Comparison of ENCODE assay signal across 8 mouse cellular contexts in genomic region chr4:148448853-148449245, GRCm38 (mm10). TPM values are rescaled to one million over a fixed set of nuclear protein-coding genes. Genes with fewer than 3 reads are reported as not detected.
DNase-seq lines count a peak whose midpoint lies in the region; ATAC-seq and TF ChIP-seq lines count a peak whose summit lies in the region.

No protein-coding gene starts in this region.

- H3K4me2 ChIP-seq in embryonic facial prominence, embryonic 11.5 days (ENCODE audit: low read depth, low read length): peak overlapping the region; percentile 74
- H3K4me2 ChIP-seq in intestine, embryonic 16.5 days (ENCODE audit: low read depth, low read length): peak overlapping the region; percentile 81
- H3K4me2 ChIP-seq in lung, embryonic 15.5 days: peak overlapping the region; percentile 68
- peak overlapping the region; percentile 80 for H3K4me2 ChIP-seq in stomach, postnatal 0 days (replicated peaks; ENCODE audit: low read depth)

- WGBS in kidney, adult 2 months: under 1% methylated on average over 15 of the region's 15 CpGs
- 0% methylated on average over 15 of the region's 15 CpGs for WGBS in embryonic facial prominence, embryonic 11.5 days
- under 1% methylated on average over 15 of the region's 15 CpGs for WGBS in intestine, embryonic 16.5 days
- WGBS in lung, embryonic 15.5 days: 1% methylated on average over 15 of the region's 15 CpGs
- WGBS in stomach, postnatal 0 days: under 1% methylated on average over 15 of the region's 15 CpGs

- no peaks in the 10 kb centered on the region for H3K27me3 ChIP-seq in kidney, adult 2 months (replicated peaks; ENCODE audit: control insufficient read depth, insufficient read depth, low read length)
- no peaks in the 10 kb centered on the region for H3K27me3 ChIP-seq in embryonic facial prominence, embryonic 11.5 days (ENCODE audit: control insufficient read depth, insufficient read depth, low read length)
- no peaks in the 10 kb centered on the region for H3K27me3 ChIP-seq in intestine, embryonic 16.5 days (replicated peaks; ENCODE audit: control insufficient read depth, insufficient read depth, low read length)
- H3K27me3 ChIP-seq in lung, embryonic 15.5 days: no peaks in the 10 kb centered on the region
- no peaks in the 10 kb centered on the region for H3K27me3 ChIP-seq in stomach, postnatal 0 days (ENCODE audit: control insufficient read depth, insufficient read depth, low read length)

- H3K9me3 ChIP-seq in embryonic facial prominence, embryonic 11.5 days (replicated peaks; ENCODE audit: control insufficient read depth, low read length): no peaks in the 10 kb centered on the region
- H3K9me3 ChIP-seq in intestine, embryonic 16.5 days (ENCODE audit: control insufficient read depth, low read length): no peaks in the 10 kb centered on the region
- H3K9me3 ChIP-seq in lung, embryonic 15.5 days: no peaks in the 10 kb centered on the region
- H3K9me3 ChIP-seq in stomach, postnatal 0 days (ENCODE audit: control insufficient read depth, low read length): no peaks in the 10 kb centered on the region

- no peak for TF ChIP-seq EP300 in stomach, postnatal 0 days (optimal IDR thresholded peaks at IDR 0.05)

- H3K36me3 ChIP-seq in kidney, adult 2 months (ENCODE audit: control insufficient read depth, insufficient read depth, low read length): peaks cover 6% of the 10 kb centered on the region; the same call in 1 of the 2 replicates
- peaks cover 5% of the 10 kb centered on the region; the same call in 1 of the 2 replicates for H3K36me3 ChIP-seq in embryonic facial prominence, embryonic 11.5 days (replicated peaks; ENCODE audit: control insufficient read depth, insufficient read depth, low read depth, low read length)
- H3K36me3 ChIP-seq in intestine, embryonic 16.5 days (ENCODE audit: control insufficient read depth, insufficient read depth, low read length): peaks cover 3% of the 10 kb centered on the region; the same call in 1 of the 2 replicates
- H3K36me3 ChIP-seq in lung, embryonic 15.5 days: peaks cover 15% of the 10 kb centered on the region
- H3K36me3 ChIP-seq in stomach, postnatal 0 days (ENCODE audit: control insufficient read depth, insufficient read depth, low read length): peaks cover 10% of the 10 kb centered on the region; the same call in 1 of the 2 replicates

- TF ChIP-seq CTCF in kidney, adult 2 months (conservative IDR thresholded peaks at IDR 0.05; ENCODE audit: insufficient read depth, insufficient read length, low read depth, low read length): no peak
- TF ChIP-seq CTCF in stomach, postnatal 0 days (IDR thresholded peaks at IDR 0.05; ENCODE audit: low read depth): no peak

- peak overlapping the region; percentile 49 for H3K27ac ChIP-seq in kidney, adult 2 months (ENCODE audit: insufficient read depth, low read depth, low read length)
- 0 out of 2 replicates have a peak overlapping the region, but pooled peaks have one; percentile 32 for H3K27ac ChIP-seq in embryonic facial prominence, embryonic 11.5 days (replicated peaks; ENCODE audit: low read depth, low read length)
- 0 out of 2 replicates have a peak overlapping the region, but pooled peaks have one; percentile 53 for H3K27ac ChIP-seq in intestine, embryonic 16.5 days (ENCODE audit: low read length)
- no peak overlapping the region for H3K27ac ChIP-seq in lung, embryonic 15.5 days
- H3K27ac ChIP-seq in stomach, postnatal 0 days (replicated peaks): peak overlapping the region; percentile 75

- TF ChIP-seq POLR2A in kidney, adult 2 months (IDR thresholded peaks at IDR 0.05; ENCODE audit: low read depth, low read length): no peak

- no peak for ATAC-seq in embryonic facial prominence, embryonic 11.5 days (replicated peaks; ENCODE audit: insufficient number of reproducible peaks, low FRiP score, low TSS enrichment, low read depth)
- no peak; the same call in 1 of the 2 replicates for ATAC-seq in intestine, embryonic 16.5 days
- ATAC-seq in lung, embryonic 15.5 days (ENCODE audit: borderline replicate concordance, extremely low read depth, low FRiP score, low TSS enrichment): peak; percentile 4; the same call in 1 of the 2 replicates
- ATAC-seq in stomach, postnatal 0 days (ENCODE audit: low FRiP score, low TSS enrichment): no peak

- H3K4me1 ChIP-seq in kidney, adult 2 months (ENCODE audit: control insufficient read depth, insufficient read depth, low read length): peaks cover 12% of the 10 kb centered on the region
- peaks cover 4% of the 10 kb centered on the region; the same call in 1 of the 2 replicates for H3K4me1 ChIP-seq in embryonic facial prominence, embryonic 11.5 days (ENCODE audit: control insufficient read depth, insufficient read depth, low read length)
- peaks cover 8% of the 10 kb centered on the region for H3K4me1 ChIP-seq in intestine, embryonic 16.5 days (ENCODE audit: control insufficient read depth, insufficient read depth, low read length)
- peaks cover 18% of the 10 kb centered on the region for H3K4me1 ChIP-seq in lung, embryonic 15.5 days
- H3K4me1 ChIP-seq in stomach, postnatal 0 days (replicated peaks; ENCODE audit: control insufficient read depth, insufficient read depth): peaks cover 7% of the 10 kb centered on the region

- peak overlapping the region; percentile 87 for H3K9ac ChIP-seq in embryonic facial prominence, embryonic 11.5 days (replicated peaks; ENCODE audit: low read length)
- H3K9ac ChIP-seq in intestine, embryonic 16.5 days (ENCODE audit: low read depth, low read length): peak overlapping the region; percentile 92
- peak overlapping the region; percentile 89 for H3K9ac ChIP-seq in lung, embryonic 15.5 days
- H3K9ac ChIP-seq in stomach, postnatal 0 days (ENCODE audit: low read length): peak overlapping the region; percentile 89

- H3K4me3 ChIP-seq in kidney, adult 2 months (ENCODE audit: insufficient read depth, low read depth, low read length): peak overlapping the region; percentile 72
- peak overlapping the region; percentile 94 for H3K4me3 ChIP-seq in embryonic facial prominence, embryonic 11.5 days (ENCODE audit: low read depth, low read length)
- H3K4me3 ChIP-seq in intestine, embryonic 16.5 days (ENCODE audit: low read length): peak overlapping the region; percentile 98
- peak overlapping the region; percentile 87 for H3K4me3 ChIP-seq in lung, embryonic 15.5 days
- H3K4me3 ChIP-seq in stomach, postnatal 0 days (ENCODE audit: low read depth, low read length): peak overlapping the region; percentile 92

- DNase-seq in kidney, adult 2 months: peak; percentile 59
- no peak for DNase-seq in kidney, postnatal 14 days
- peak; percentile 39 for DNase-seq in NIH3T3 (ENCODE audit: low read depth)
- DNase-seq in embryonic facial prominence, embryonic 11.5 days (ENCODE audit: low spot score): peak; percentile 14
- DNase-seq in stomach, postnatal 0 days (ENCODE audit: low spot score): no peak
- DNase-seq in thymus, postnatal 25 days: no peak

RNA-seq across cellular contexts. Expression of gene Mtor, which starts 0.4 kb away (rescaled TPM):
- polyA plus RNA-seq in kidney, adult 2 months (2012; rRNA removed): 39.8 and 50.1 TPM in 2 replicates
- polyA plus RNA-seq in embryonic facial prominence, embryonic 11.5 days (2014; fragmentation: Nextera tagmentation; extraction: Ambion mirVana): 22.5 and 23.9 TPM in 2 replicates
- polyA plus RNA-seq in intestine, embryonic 16.5 days (2015; fragmentation: Nextera tagmentation; extraction: Ambion mirVana): 9.2 and 10.9 TPM in 2 replicates
- polyA plus RNA-seq in lung, embryonic 15.5 days (2015; fragmentation: Nextera tagmentation; extraction: Ambion mirVana): 13.7 and 13.8 TPM in 2 replicates
- 14.7 and 15.4 TPM in 2 replicates for polyA plus RNA-seq in stomach, postnatal 0 days (2015; fragmentation: Nextera tagmentation; extraction: Ambion mirVana)

RNA-seq across cellular contexts. Expression of gene Ubiad1, which starts 4.3 kb away (rescaled TPM):
- polyA plus RNA-seq in kidney, adult 2 months (2012; rRNA removed): 50.8 and 61.6 TPM in 2 replicates
- 14.2 and 14.6 TPM in 2 replicates for polyA plus RNA-seq in embryonic facial prominence, embryonic 11.5 days (2014; fragmentation: Nextera tagmentation; extraction: Ambion mirVana)
- polyA plus RNA-seq in intestine, embryonic 16.5 days (2015; fragmentation: Nextera tagmentation; extraction: Ambion mirVana): 23.6 and 24.6 TPM in 2 replicates
- polyA plus RNA-seq in lung, embryonic 15.5 days (2015; fragmentation: Nextera tagmentation; extraction: Ambion mirVana): 22.4 and 25.5 TPM in 2 replicates
- 9.5 and 10.3 TPM in 2 replicates for polyA plus RNA-seq in stomach, postnatal 0 days (2015; fragmentation: Nextera tagmentation; extraction: Ambion mirVana)

RNA-seq across cellular contexts. Expression of gene Angptl7, which starts 51.4 kb away (rescaled TPM):
- 27.3 and 30.0 TPM in 2 replicates for polyA plus RNA-seq in kidney, adult 2 months (2012; rRNA removed)
- 0.21 and 0.25 TPM in 2 replicates for polyA plus RNA-seq in embryonic facial prominence, embryonic 11.5 days (2014; fragmentation: Nextera tagmentation; extraction: Ambion mirVana)
- 1.1 TPM in 2 replicates for polyA plus RNA-seq in intestine, embryonic 16.5 days (2015; fragmentation: Nextera tagmentation; extraction: Ambion mirVana)
- polyA plus RNA-seq in lung, embryonic 15.5 days (2015; fragmentation: Nextera tagmentation; extraction: Ambion mirVana): 1.8 and 3.7 TPM in 2 replicates
- polyA plus RNA-seq in stomach, postnatal 0 days (2015; fragmentation: Nextera tagmentation; extraction: Ambion mirVana): 1.2 and 1.3 TPM in 2 replicates

Comparison
In these comparisons a context has a peak if more than half of its experiments do, and no peak if none do; other contexts are left out.
1. DNase-seq: peak in kidney, adult 2 months (single experiment), NIH3T3 (single experiment) and embryonic facial prominence, embryonic 11.5 days (single experiment); none in kidney, postnatal 14 days (single experiment), stomach, postnatal 0 days (single experiment) and thymus, postnatal 25 days (single experiment).
2. Peak in every context shown above with its lines, with median percentiles within 50 percentile points of each other: H3K4me3 ChIP-seq, H3K4me2 ChIP-seq and H3K9ac ChIP-seq.